Mouse (Mus musculus) testis, adult 2 months (tissue): ENCODE measurements around the gene Ndufa7. TPM values are rescaled to one million over a fixed set of nuclear protein-coding genes. Genes with fewer than 3 reads are reported as not detected.

Source experiments
- H3K27ac ChIP-seq: fragments of 200-500 bp; 2 replicates; pipeline ENCODE4 v1.5.1; 2012; ENCODE audit warnings: low read depth, low read length; ENCODE audit not compliant: control insufficient read depth, insufficient read depth
- H3K27me3 ChIP-seq: fragments of 200-500 bp; 2 replicates; pipeline ENCODE4 v1.6.1; 2012; ENCODE audit warnings: mild to moderate bottlenecking, low read length, moderate library complexity; ENCODE audit not compliant: control insufficient read depth, insufficient read depth
- H3K36me3 ChIP-seq: fragments of 200-500 bp; 2 replicates; pipeline ENCODE4 v1.6.1; 2012; ENCODE audit warnings: mild to moderate bottlenecking, low read length; ENCODE audit not compliant: control insufficient read depth, insufficient read depth
- H3K4me1 ChIP-seq: fragments of 200-500 bp; 2 replicates; pipeline ENCODE4 v1.6.1; 2012; ENCODE audit warnings: low read length; ENCODE audit not compliant: control insufficient read depth, insufficient read depth
- H3K4me3 ChIP-seq: fragments of 200-500 bp; 2 replicates; pipeline ENCODE4 v1.5.1; 2012; ENCODE audit warnings: low read depth, mild to moderate bottlenecking, low read length, moderate library complexity, mixed read lengths; ENCODE audit not compliant: control insufficient read depth
- CTCF ChIP-seq: fragments of 200-500 bp; IDR thresholded peaks from 2 replicates; pipeline ENCODE4 v1.5.1; 2012; ENCODE audit warnings: low read depth, mild to moderate bottlenecking, inconsistent platforms, low read length, moderate library complexity; ENCODE audit not compliant: control insufficient read depth, insufficient read depth, insufficient replicate concordance
- POLR2A ChIP-seq: fragments of 200-500 bp; IDR thresholded peaks from 2 replicates; pipeline ENCODE4 v1.6.1; 2012; ENCODE audit warnings: low read depth, mild to moderate bottlenecking, inconsistent platforms, low read length, moderate library complexity; ENCODE audit not compliant: control insufficient read depth
- polyA plus RNA-seq: library from polyadenylated mRNA; depleted of rRNA; stranded (reverse); fragments of >200 nt; gene quantifications from 2 replicates; pipeline ENCODE4 v1.2.3, GENCODE M21; 2012

The Ndufa7 gene
- polyA plus RNA-seq, 1 experiment, result 601 TPM

GRCm38 (mm10) chr17:33782067-33782466, 42.3 kb upstream of the Ndufa7 start:
- no peak for TF ChIP-seq CTCF
- no peak for TF ChIP-seq POLR2A
- peaks cover 16% of the 10 kb centered on the region for H3K4me1 ChIP-seq
- peak overlapping the region; percentile 72 for H3K27ac ChIP-seq
- H3K27me3 ChIP-seq, result no peaks in the 10 kb centered on the region
- H3K4me3 ChIP-seq, result no peak overlapping the region; the same call in 1 of the 2 replicates
- H3K36me3 ChIP-seq, result no peaks in the 10 kb centered on the region

DNA sequence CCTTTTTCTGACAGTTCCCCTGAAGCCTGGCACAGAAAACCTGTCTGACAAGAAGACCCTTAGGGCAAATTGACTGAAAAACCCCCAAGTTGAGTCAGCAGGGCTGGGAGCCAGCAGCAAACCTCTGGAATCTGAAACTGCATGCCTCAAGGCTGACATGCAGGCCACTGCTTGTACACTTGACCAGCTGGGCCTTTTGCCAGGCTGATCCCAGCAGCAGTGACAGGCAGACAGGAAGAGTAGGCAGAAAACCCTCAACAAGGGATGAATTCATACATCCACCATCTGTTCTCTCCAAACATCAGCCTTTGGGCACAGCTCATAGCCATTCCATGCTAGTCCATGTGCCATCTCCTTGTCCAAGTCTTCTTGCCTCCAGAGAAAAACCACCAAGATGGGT, 41.0 kb upstream of the Ndufa7 start:
- no peak for TF ChIP-seq POLR2A
- TF ChIP-seq CTCF, result no peak
- Histone ChIP-seq H3K27ac (no peak overlapping the region), H3K4me1 (peaks cover 16% of the 10 kb centered on the region)

GRCm38 (mm10) chr17:33784939-33785338, 39.4 kb upstream of the Ndufa7 start:
- H3K27ac ChIP-seq, result no peak overlapping the region
- no peaks in the 10 kb centered on the region for H3K36me3 ChIP-seq
- peaks cover 14% of the 10 kb centered on the region for H3K4me1 ChIP-seq
- H3K27me3 ChIP-seq, result no peaks in the 10 kb centered on the region
- no peak overlapping the region for H3K4me3 ChIP-seq
- TF ChIP-seq CTCF, result no peak
- no peak for TF ChIP-seq POLR2A

More for the DNA sequence above, 41.0 kb upstream of the Ndufa7 start:
- Histone ChIP-seq H3K27me3 (no peaks in the 10 kb centered on the region), H3K4me3 (no peak overlapping the region), H3K36me3 (no peaks in the 10 kb centered on the region)

DNA sequence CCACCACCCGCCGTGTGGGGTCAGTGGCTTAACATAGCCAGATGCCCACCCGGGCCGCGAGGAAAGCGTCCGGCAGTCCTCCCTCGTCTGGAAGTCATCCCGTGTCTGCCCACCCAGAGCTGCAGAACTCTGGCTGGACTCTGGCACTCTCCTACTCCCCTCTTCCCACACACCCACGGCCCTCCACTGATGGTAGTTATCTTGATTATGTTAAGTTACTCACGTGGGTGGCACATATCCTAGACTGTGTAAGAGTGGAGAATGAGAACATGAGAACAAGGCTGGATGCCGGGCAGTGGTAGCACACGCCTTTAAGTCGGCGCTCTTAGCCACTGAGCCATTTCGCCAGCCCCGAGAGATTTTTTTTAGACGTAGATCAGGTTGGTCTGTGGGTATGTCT, 38.0 kb upstream of the Ndufa7 start:
- H3K27me3 ChIP-seq, result no peaks in the 10 kb centered on the region
- peaks cover 11% of the 10 kb centered on the region for H3K4me1 ChIP-seq
- no peaks in the 10 kb centered on the region for H3K36me3 ChIP-seq
- no peak overlapping the region for H3K27ac ChIP-seq
- H3K4me3 ChIP-seq, result peak overlapping the region; percentile 69
- TF ChIP-seq POLR2A (no peak), CTCF (no peak)

- H3K27me3 ChIP-seq, result no peaks in the 10 kb centered on the region
- H3K4me1 ChIP-seq, result peaks cover 6% of the 10 kb centered on the region
- H3K36me3 ChIP-seq, result no peaks in the 10 kb centered on the region
- no peak overlapping the region for H3K27ac ChIP-seq
- H3K4me3 ChIP-seq, result no peak overlapping the region
- no peak for TF ChIP-seq CTCF
These were observed 35.6 kb upstream of the Ndufa7 start for GRCm38 (mm10) chr17:33788732-33789131.

DNA sequence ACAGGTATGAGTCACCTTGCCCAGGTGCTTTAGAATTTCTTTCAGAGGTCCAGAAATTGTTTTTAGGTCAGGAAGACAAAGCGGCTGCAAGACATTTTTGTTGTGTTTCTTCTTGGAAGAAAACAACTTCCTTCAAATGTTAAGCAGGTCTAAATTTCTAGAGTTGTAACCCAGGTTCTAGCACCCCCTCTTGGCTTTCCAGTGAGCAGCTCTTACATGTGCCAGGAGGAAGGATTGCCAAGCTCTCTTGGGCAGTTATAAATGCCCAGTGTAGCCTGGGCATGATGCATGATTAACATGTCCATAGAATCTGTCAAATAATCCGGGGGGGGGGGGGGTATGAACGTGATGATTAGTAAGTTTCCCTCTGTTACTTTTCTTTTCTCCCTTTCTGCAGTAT, 26.1 kb upstream of the Ndufa7 start:
- Histone ChIP-seq H3K27me3 (no peaks in the 10 kb centered on the region), H3K4me3 (no peak overlapping the region), H3K27ac (no peak overlapping the region), H3K36me3 (no peaks in the 10 kb centered on the region), H3K4me1 (no peaks in the 10 kb centered on the region)
- no peak for TF ChIP-seq CTCF
- TF ChIP-seq POLR2A, result no peak

- H3K4me1 ChIP-seq, result no peaks in the 10 kb centered on the region
- no peaks in the 10 kb centered on the region for H3K36me3 ChIP-seq
- no peak overlapping the region for H3K27ac ChIP-seq
- no peak for TF ChIP-seq CTCF
- no peak for TF ChIP-seq POLR2A
- no peak overlapping the region for H3K4me3 ChIP-seq
- H3K27me3 ChIP-seq, result no peaks in the 10 kb centered on the region
These were observed 25.1 kb upstream of the Ndufa7 start for GRCm38 (mm10) chr17:33799277-33799676.

DNA sequence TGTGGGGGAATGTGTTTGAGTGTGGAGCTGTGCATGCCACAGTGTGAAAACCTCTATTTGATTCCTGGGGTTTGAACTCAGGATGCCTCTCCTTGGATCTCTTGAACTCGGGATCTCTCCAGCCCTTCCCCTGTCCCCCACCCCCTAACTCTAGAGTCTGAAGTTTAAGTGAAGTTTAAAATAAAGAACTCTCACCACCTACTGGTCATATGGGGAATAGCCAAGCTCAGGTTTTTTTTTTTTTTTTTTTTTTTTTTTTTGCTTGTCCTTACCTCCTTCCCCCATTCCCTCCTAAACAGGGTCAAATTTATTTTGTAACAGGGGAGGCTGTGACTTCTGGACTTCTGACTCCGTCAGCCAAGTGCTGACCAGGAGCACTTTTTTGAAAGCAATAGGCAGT, 22.2 kb upstream of the Ndufa7 start:
- H3K4me3 ChIP-seq, result no peak overlapping the region
- H3K36me3 ChIP-seq, result no peaks in the 10 kb centered on the region
- H3K27me3 ChIP-seq, result no peaks in the 10 kb centered on the region
- no peaks in the 10 kb centered on the region for H3K4me1 ChIP-seq
- no peak overlapping the region for H3K27ac ChIP-seq
- TF ChIP-seq CTCF, result no peak
- TF ChIP-seq POLR2A, result no peak
